Mouse (Mus musculus): Measurements from ENCODE around the gene Psmb5. TPM values are rescaled to one million over a fixed set of nuclear protein-coding genes. Genes with fewer than 3 reads are reported as not detected.
A peak's percentile ranks its signal among the peaks of the same experiment; 100 is the strongest.

Gene Psmb5
- total RNA-seq, 1 experiment = 202 TPM

DNA sequence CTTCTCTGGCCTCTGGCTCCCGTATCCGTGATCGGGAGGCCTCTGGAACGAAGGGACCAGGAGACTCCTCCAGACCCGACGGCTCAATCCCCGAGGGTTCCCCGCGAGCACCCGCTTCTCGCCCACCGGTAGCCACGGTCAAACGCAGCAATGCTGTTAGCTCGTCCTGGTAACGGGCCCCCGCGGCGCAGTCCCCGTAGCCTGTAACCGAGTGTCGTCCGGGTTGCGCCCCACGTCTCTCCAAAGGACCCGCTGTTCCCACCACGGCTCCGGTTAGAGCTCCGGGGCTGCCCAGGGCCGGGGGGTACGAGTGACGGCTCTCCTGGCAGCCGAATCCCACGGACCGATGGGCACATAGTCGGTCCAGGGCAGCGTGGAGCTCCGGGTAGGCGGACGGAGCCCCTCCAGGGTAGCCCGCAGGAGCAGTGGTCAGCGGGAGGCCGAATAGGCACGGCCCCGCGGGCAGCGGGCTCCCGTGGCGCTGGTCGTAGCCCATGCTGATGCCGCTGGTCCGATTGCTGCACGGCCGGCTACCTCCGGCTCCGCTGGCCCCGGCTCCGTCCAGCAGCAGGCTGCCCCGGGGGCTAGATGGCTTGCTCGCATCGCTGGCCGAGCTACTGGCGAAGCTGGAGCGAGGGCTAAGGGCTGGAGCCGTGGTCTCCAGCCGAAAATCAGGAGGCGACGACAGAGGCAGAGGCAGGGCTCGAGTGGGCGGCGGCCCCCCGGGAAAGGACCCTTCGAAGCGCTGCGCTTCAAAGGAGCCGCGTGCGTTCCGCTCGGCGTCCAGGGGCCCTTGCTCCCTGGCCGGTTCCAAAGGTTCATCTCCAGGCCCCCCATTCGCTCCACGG is 41.4 kb downstream of the Psmb5 start:
- H3K9me3 ChIP-seq (ENCODE audit: control insufficient read depth, insufficient read depth, low read depth, low read length) = no peaks in the 10 kb centered on the region
- peak overlapping the region; percentile 94 for H3K27ac ChIP-seq (ENCODE audit: insufficient read depth, low read depth, low read length, poor library complexity, severe bottlenecking)
- peak overlapping the region; percentile 96 for H3K9ac ChIP-seq (ENCODE audit: insufficient read depth, low read depth, low read length, poor library complexity, severe bottlenecking)
- H3K36me3 ChIP-seq (ENCODE audit: control insufficient read depth, insufficient read depth, low read length, poor library complexity, severe bottlenecking) = peaks cover 42% of the 10 kb centered on the region
- H3K4me1 ChIP-seq (ENCODE audit: control insufficient read depth in 2 of 2, insufficient read depth in 2 of 2, low read length in 2 of 2, poor library complexity in 1 of 2) = peaks cover 5 to 12% of the 10 kb centered on the region in 2 experiments
- H3K4me3 ChIP-seq (ENCODE audit: insufficient read depth in 1 of 2, low read depth in 1 of 2, low read length in 2 of 2, poor library complexity in 1 of 2, severe bottlenecking in 1 of 2) = peak overlapping the region; percentile 85 to 89
- no peak for DNase-seq (ENCODE audit: low read depth, low spot score)
- TF ChIP-seq HCFC1 (IDR thresholded peaks at IDR 0.05; ENCODE audit: borderline replicate concordance, insufficient read depth, low read length) = no peak
- no peak for TF ChIP-seq CHD2 (IDR thresholded peaks at IDR 0.05; ENCODE audit: low read depth, low read length)
- no peak for TF ChIP-seq ZNF384 (IDR thresholded peaks at IDR 0.05; ENCODE audit: low read depth, low read length)
- TF ChIP-seq ZC3H11A (IDR thresholded peaks at IDR 0.05; ENCODE audit: borderline replicate concordance, low read depth, low read length) = no peak
- no peak for TF ChIP-seq MAFK (IDR thresholded peaks at IDR 0.05; ENCODE audit: insufficient read depth, low read depth, low read length)
- in situ Hi-C loops (cut with MboI; ENCODE audit: low sequenced_read_pairs in 2 of 2, unreplicated experiment in 2 of 2) = no loop called here

DNA sequence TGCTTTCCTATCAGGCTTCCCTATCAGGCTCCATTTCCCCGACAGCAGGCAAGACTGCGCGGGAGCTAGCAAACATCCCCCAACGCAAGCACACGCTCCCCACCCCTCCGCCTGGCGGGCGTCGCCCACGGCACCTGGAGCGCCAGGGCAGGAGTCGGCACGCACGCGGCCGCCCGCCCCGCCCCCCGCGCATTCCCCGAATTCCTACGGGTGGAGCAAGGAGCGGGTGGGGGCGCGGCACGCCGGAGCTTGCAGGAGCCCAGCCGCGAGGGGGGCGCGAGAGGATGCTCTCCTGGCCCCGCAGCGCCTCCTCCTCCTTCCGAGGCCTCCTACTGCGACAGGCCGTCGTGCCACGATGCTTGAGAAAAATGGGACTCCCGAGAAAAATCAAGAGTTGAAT is 42.2 kb downstream of the Psmb5 start:
- H3K4me3 ChIP-seq (ENCODE audit: insufficient read depth in 1 of 2, low read depth in 1 of 2, low read length in 2 of 2, poor library complexity in 1 of 2, severe bottlenecking in 1 of 2) = peak overlapping the region; percentile 85 to 89
- no peak for TF ChIP-seq ZNF384 (IDR thresholded peaks at IDR 0.05; ENCODE audit: low read depth, low read length)
- TF ChIP-seq CHD2 (IDR thresholded peaks at IDR 0.05; ENCODE audit: low read depth, low read length) = peak; percentile 35; the same call in 1 of the 2 replicates
- H3K9me3 ChIP-seq (ENCODE audit: control insufficient read depth, insufficient read depth, low read depth, low read length) = no peaks in the 10 kb centered on the region
- peak overlapping the region; percentile 99 for H3K27ac ChIP-seq (ENCODE audit: insufficient read depth, low read depth, low read length, poor library complexity, severe bottlenecking)
- H3K9ac ChIP-seq (ENCODE audit: insufficient read depth, low read depth, low read length, poor library complexity, severe bottlenecking) = peak overlapping the region; percentile 96
- H3K4me1 ChIP-seq (ENCODE audit: control insufficient read depth in 2 of 2, insufficient read depth in 2 of 2, low read length in 2 of 2, poor library complexity in 1 of 2) = peaks cover 5 to 13% of the 10 kb centered on the region in 2 experiments
- in situ Hi-C loops (cut with MboI; ENCODE audit: low sequenced_read_pairs in 2 of 2, unreplicated experiment in 2 of 2) = no loop called here
- H3K36me3 ChIP-seq (ENCODE audit: control insufficient read depth, insufficient read depth, low read length, poor library complexity, severe bottlenecking) = peaks cover 49% of the 10 kb centered on the region
- DNase-seq (ENCODE audit: low read depth, low spot score) = peak; percentile 92

DNA sequence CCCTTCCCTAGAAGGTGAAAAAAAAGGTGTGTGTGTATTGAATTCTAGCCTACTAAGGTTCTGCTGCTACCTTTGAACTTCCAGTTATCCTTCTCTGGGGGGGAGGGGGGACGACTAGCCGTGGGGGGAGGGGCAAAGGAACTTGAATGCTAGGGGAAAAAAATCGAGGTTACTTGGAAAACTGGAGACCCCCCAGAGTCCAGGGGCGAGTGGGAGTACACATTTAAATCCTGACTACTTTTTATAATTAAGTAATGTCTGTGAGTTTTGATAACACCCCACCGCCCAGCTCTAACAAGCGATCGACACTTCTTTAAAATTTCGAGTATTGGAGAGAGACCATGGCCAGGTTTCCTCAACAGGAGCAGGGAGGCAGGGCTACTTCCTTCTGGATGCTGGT is 42.8 kb downstream of the Psmb5 start:
- H3K36me3 ChIP-seq (ENCODE audit: control insufficient read depth, insufficient read depth, low read length, poor library complexity, severe bottlenecking) = peaks cover 54% of the 10 kb centered on the region
- peaks cover 5 to 18% of the 10 kb centered on the region in 2 experiments for H3K4me1 ChIP-seq (ENCODE audit: control insufficient read depth in 2 of 2, insufficient read depth in 2 of 2, low read length in 2 of 2, poor library complexity in 1 of 2)
- no peak for TF ChIP-seq HCFC1 (IDR thresholded peaks at IDR 0.05; ENCODE audit: borderline replicate concordance, insufficient read depth, low read length)
- TF ChIP-seq ZNF384 (IDR thresholded peaks at IDR 0.05; ENCODE audit: low read depth, low read length) = no peak
- no peak for TF ChIP-seq MAFK (IDR thresholded peaks at IDR 0.05; ENCODE audit: insufficient read depth, low read depth, low read length)
- no peak for TF ChIP-seq CHD2 (IDR thresholded peaks at IDR 0.05; ENCODE audit: low read depth, low read length)
- no peak for TF ChIP-seq ZC3H11A (IDR thresholded peaks at IDR 0.05; ENCODE audit: borderline replicate concordance, low read depth, low read length)
- H3K9ac ChIP-seq (ENCODE audit: insufficient read depth, low read depth, low read length, poor library complexity, severe bottlenecking) = peak overlapping the region; percentile 96
- peak overlapping the region; percentile 99 for H3K27ac ChIP-seq (ENCODE audit: insufficient read depth, low read depth, low read length, poor library complexity, severe bottlenecking)
- no peak for DNase-seq (ENCODE audit: low read depth, low spot score)
- in situ Hi-C loops (cut with MboI; ENCODE audit: low sequenced_read_pairs in 2 of 2, unreplicated experiment in 2 of 2) = no loop called here
- no peaks in the 10 kb centered on the region for H3K9me3 ChIP-seq (ENCODE audit: control insufficient read depth, insufficient read depth, low read depth, low read length)
- H3K4me3 ChIP-seq (ENCODE audit: insufficient read depth in 1 of 2, low read depth in 1 of 2, low read length in 2 of 2, poor library complexity in 1 of 2, severe bottlenecking in 1 of 2) = peak overlapping the region; percentile 85 to 89

DNA sequence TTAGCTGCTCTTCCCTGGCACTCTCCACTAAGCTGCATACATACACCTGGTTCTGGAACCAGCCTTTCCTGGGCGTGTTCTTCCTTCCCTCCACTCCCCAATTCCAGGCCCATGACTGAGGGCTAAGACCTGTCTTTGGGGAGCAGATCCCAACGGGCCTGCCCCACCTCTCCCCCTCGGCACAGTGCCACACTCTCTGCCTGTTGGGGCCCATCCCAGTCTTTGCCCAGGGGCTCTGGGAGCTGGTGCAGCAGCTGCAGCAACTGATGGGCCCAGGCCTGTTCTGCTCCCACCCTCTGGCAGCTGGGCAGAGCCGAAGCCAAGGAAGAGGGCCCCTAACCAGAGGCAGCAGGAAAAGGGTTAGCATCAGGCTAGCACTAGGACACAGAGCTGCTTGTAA is 43.6 kb downstream of the Psmb5 start:
- Histone ChIP-seq H3K4me3 (ENCODE audit: insufficient read depth in 1 of 2, low read depth in 1 of 2, low read length in 2 of 2, poor library complexity in 1 of 2, severe bottlenecking in 1 of 2) (peak overlapping the region; percentile 68 to 85), H3K36me3 (ENCODE audit: control insufficient read depth, insufficient read depth, low read length, poor library complexity, severe bottlenecking) (peaks cover 61% of the 10 kb centered on the region), H3K9me3 (ENCODE audit: control insufficient read depth, insufficient read depth, low read depth, low read length) (no peaks in the 10 kb centered on the region), H3K4me1 (ENCODE audit: control insufficient read depth in 2 of 2, insufficient read depth in 2 of 2, low read length in 2 of 2, poor library complexity in 1 of 2) (peaks cover 5 to 24% of the 10 kb centered on the region in 2 experiments), H3K9ac (ENCODE audit: insufficient read depth, low read depth, low read length, poor library complexity, severe bottlenecking) (peak overlapping the region; percentile 96), H3K27ac (ENCODE audit: insufficient read depth, low read depth, low read length, poor library complexity, severe bottlenecking) (peak overlapping the region; percentile 99)
- no peak for TF ChIP-seq ZC3H11A (IDR thresholded peaks at IDR 0.05; ENCODE audit: borderline replicate concordance, low read depth, low read length)
- no peak for TF ChIP-seq ZNF384 (IDR thresholded peaks at IDR 0.05; ENCODE audit: low read depth, low read length)
- no peak for TF ChIP-seq CHD2 (IDR thresholded peaks at IDR 0.05; ENCODE audit: low read depth, low read length)
- TF ChIP-seq HCFC1 (IDR thresholded peaks at IDR 0.05; ENCODE audit: borderline replicate concordance, insufficient read depth, low read length) = no peak
- TF ChIP-seq MAFK (IDR thresholded peaks at IDR 0.05; ENCODE audit: insufficient read depth, low read depth, low read length) = no peak
- in situ Hi-C loops (cut with MboI; ENCODE audit: low sequenced_read_pairs in 2 of 2, unreplicated experiment in 2 of 2) = no loop called here
- DNase-seq (ENCODE audit: low read depth, low spot score) = no peak

All from ES-E14 (cell line).